Mouse (Mus musculus): Measurements from ENCODE around the gene Tgoln1.
A peak's percentile ranks its signal among the peaks of the same experiment; 100 is the strongest.

Tgoln1 gene

GRCm38 (mm10) chr6:72616643-72617288, at the start of gene Tgoln1:
Tgoln1 (minus strand) TSS chr6:72617000.
- peak; percentile 96 for DNase-seq (ENCODE audit: low spot score)

GRCm38 (mm10) chr6:72664290-72664689, 47.5 kb upstream of the Tgoln1 start:
- DNase-seq (ENCODE audit: low spot score) = no peak

GRCm38 (mm10) chr6:72663000-72663399, 46.2 kb upstream of the Tgoln1 start:
- no peak for DNase-seq (ENCODE audit: low spot score)

- DNase-seq (ENCODE audit: low spot score) = no peak
Observed at GRCm38 (mm10) chr6:72660391-72660720, 43.6 kb upstream of the Tgoln1 start.

- DNase-seq (ENCODE audit: low spot score) = no peak
Observed at GRCm38 (mm10) chr6:72659717-72660390, 43.1 kb upstream of the Tgoln1 start.

- peak; percentile 56 for DNase-seq (ENCODE audit: low spot score)
Observed at GRCm38 (mm10) chr6:72658006-72658405, 41.2 kb upstream of the Tgoln1 start.

GRCm38 (mm10) chr6:72656053-72656442, 39.2 kb upstream of the Tgoln1 start:
- no peak for DNase-seq (ENCODE audit: low spot score)

GRCm38 (mm10) chr6:72655309-72656052, 38.7 kb upstream of the Tgoln1 start:
- peak; percentile 60 for DNase-seq (ENCODE audit: low spot score)

- DNase-seq (ENCODE audit: low spot score) = no peak
Observed at GRCm38 (mm10) chr6:72654355-72654754, 37.6 kb upstream of the Tgoln1 start.

GRCm38 (mm10) chr6:72653419-72653818, 36.6 kb upstream of the Tgoln1 start:
- DNase-seq (ENCODE audit: low spot score) = peak; percentile 43

GRCm38 (mm10) chr6:72650338-72650851, 33.6 kb upstream of the Tgoln1 start:
- no peak for DNase-seq (ENCODE audit: low spot score)

GRCm38 (mm10) chr6:72648002-72648595, 31.3 kb upstream of the Tgoln1 start:
- DNase-seq (ENCODE audit: low spot score) = no peak

- DNase-seq (ENCODE audit: low spot score) = peak; percentile 89
Observed at GRCm38 (mm10) chr6:72647383-72647820, 30.6 kb upstream of the Tgoln1 start.

- peak; percentile 29 for DNase-seq (ENCODE audit: low spot score)
Observed at GRCm38 (mm10) chr6:72645364-72645763, 28.6 kb upstream of the Tgoln1 start.

GRCm38 (mm10) chr6:72644576-72644975, 27.8 kb upstream of the Tgoln1 start:
- DNase-seq (ENCODE audit: low spot score) = no peak

GRCm38 (mm10) chr6:72641218-72641954, 24.6 kb upstream of the Tgoln1 start:
- DNase-seq (ENCODE audit: low spot score) = no peak

GRCm38 (mm10) chr6:72636940-72637339, 20.1 kb upstream of the Tgoln1 start:
- no peak for DNase-seq (ENCODE audit: low spot score)

GRCm38 (mm10) chr6:72635760-72636431, 19.1 kb upstream of the Tgoln1 start:
- peak; percentile 88 for DNase-seq (ENCODE audit: low spot score)

GRCm38 (mm10) chr6:72634311-72634710, 17.5 kb upstream of the Tgoln1 start:
- no peak for DNase-seq (ENCODE audit: low spot score)

- DNase-seq (ENCODE audit: low spot score) = no peak
Observed at GRCm38 (mm10) chr6:72631700-72632099, 14.9 kb upstream of the Tgoln1 start.

- DNase-seq (ENCODE audit: low spot score) = no peak
Observed at GRCm38 (mm10) chr6:72630961-72631360, 14.2 kb upstream of the Tgoln1 start.
